Mouse (Mus musculus): Measurements from ENCODE around the gene Myh11.

Gene Myh11

GRCm38 (mm10) chr16:14265203-14265920 lies 25.8 kb downstream of the Myh11 start:
- DNase-seq: peak; percentile 46

GRCm38 (mm10) chr16:14264504-14264903 lies 26.7 kb downstream of the Myh11 start:
- peak; percentile 63 for DNase-seq

GRCm38 (mm10) chr16:14263241-14263640 lies 27.9 kb downstream of the Myh11 start:
- no peak for DNase-seq

- DNase-seq: no peak
These were observed 28.8 kb downstream of the Myh11 start for GRCm38 (mm10) chr16:14262410-14262809.

GRCm38 (mm10) chr16:14258856-14259255 lies 32.3 kb downstream of the Myh11 start:
- peak; percentile 34 for DNase-seq

GRCm38 (mm10) chr16:14253586-14253985 lies 37.6 kb downstream of the Myh11 start:
- peak; percentile 49 for DNase-seq

GRCm38 (mm10) chr16:14252877-14253276 lies 38.3 kb downstream of the Myh11 start:
- no peak for DNase-seq

GRCm38 (mm10) chr16:14249913-14250312 lies 41.3 kb downstream of the Myh11 start:
- DNase-seq: no peak

- DNase-seq: no peak
These were observed 48.6 kb downstream of the Myh11 start for GRCm38 (mm10) chr16:14242553-14242952.

- DNase-seq: no peak
These were observed 49.1 kb downstream of the Myh11 start for GRCm38 (mm10) chr16:14242059-14242458.

- peak; percentile 89 for DNase-seq
These were observed 54.0 kb downstream of the Myh11 start for GRCm38 (mm10) chr16:14237100-14237723.

- DNase-seq: no peak
These were observed 76.0 kb downstream of the Myh11 start for GRCm38 (mm10) chr16:14215156-14215555.

GRCm38 (mm10) chr16:14198798-14199197 lies 92.4 kb downstream of the Myh11 start:
- no peak for DNase-seq

GRCm38 (mm10) chr16:14195427-14195826 lies 95.7 kb downstream of the Myh11 start:
- peak; percentile 84 for DNase-seq

- DNase-seq: peak; percentile 54
These were observed 96.8 kb downstream of the Myh11 start for GRCm38 (mm10) chr16:14194164-14194950.

GRCm38 (mm10) chr16:14185516-14185915 lies 105.7 kb downstream of the Myh11 start:
- no peak for DNase-seq

- no peak for DNase-seq
These were observed 107.3 kb downstream of the Myh11 start for GRCm38 (mm10) chr16:14183856-14184255.

GRCm38 (mm10) chr16:14182360-14182759 lies 108.8 kb downstream of the Myh11 start:
- DNase-seq: no peak

- DNase-seq: peak; percentile 62
These were observed 110.9 kb downstream of the Myh11 start for GRCm38 (mm10) chr16:14180163-14180733.

- DNase-seq: no peak
These were observed 113.1 kb downstream of the Myh11 start for GRCm38 (mm10) chr16:14178041-14178440.

- no peak for DNase-seq
These were observed 121.5 kb downstream of the Myh11 start for GRCm38 (mm10) chr16:14169706-14170105.

- DNase-seq: no peak
These were observed 124.7 kb downstream of the Myh11 start for GRCm38 (mm10) chr16:14166490-14166889.

- no peak for DNase-seq
These were observed 127.4 kb downstream of the Myh11 start for GRCm38 (mm10) chr16:14163731-14164130.
